Mouse (Mus musculus) midbrain, postnatal 0 days (tissue): ENCODE data around the gene Oog4. TPM values are rescaled to one million over a fixed set of nuclear protein-coding genes. Genes with fewer than 3 reads are reported as not detected.
"Not testable (repeated sequence)": the region's sequence is repeated elsewhere in the genome, so short reads cannot be mapped to it uniquely, and the experiment has no call there.

Experiments
- ATAC-seq: fragments of 200-750 bp; cut with Nextera tagmentation; 2 replicates; pipeline ENCODE4 v1.8.0; 2017; ENCODE audit warnings: moderate number of reproducible peaks, mild to moderate bottlenecking, moderate TSS enrichment, moderate library complexity; ENCODE audit not compliant: low FRiP score
- DNase-seq: peaks from one replicate; pipeline ENCODE4 v3.0.0-alpha.2; 2015; ENCODE audit warnings: low spot score
- H3K27ac ChIP-seq: fragments of 300-500 bp; sonication (generic); 2 replicates; pipeline ENCODE4 v1.5.1; 2014; ENCODE audit warnings: low read depth, mild to moderate bottlenecking, low read length, mixed read lengths
- H3K27me3 ChIP-seq: fragments of 300-500 bp; sonication (generic); 2 replicates; pipeline ENCODE4 v1.6.1; 2014; ENCODE audit warnings: low read length, control low read depth, mixed read lengths; ENCODE audit not compliant: insufficient read depth
- H3K36me3 ChIP-seq: fragments of 300-500 bp; sonication (generic); 2 replicates; pipeline ENCODE4 v1.6.1; 2014; ENCODE audit warnings: low read length, control low read depth, mixed read lengths; ENCODE audit not compliant: insufficient read depth
- H3K4me1 ChIP-seq: fragments of 300-500 bp; sonication (generic); 2 replicates; pipeline ENCODE4 v1.6.1; 2014; ENCODE audit warnings: mild to moderate bottlenecking, control low read depth, antibody characterized with exemption, low read length, mixed read lengths; ENCODE audit not compliant: insufficient read depth
- H3K4me2 ChIP-seq: fragments of 300-500 bp; sonication (generic); 2 replicates; pipeline ENCODE4 v1.6.1; 2014; ENCODE audit warnings: low read depth, mild to moderate bottlenecking, low read length, mixed read lengths; ENCODE audit not compliant: poor library complexity, severe bottlenecking
- H3K4me3 ChIP-seq: fragments of 300-500 bp; sonication (generic); 2 replicates; pipeline ENCODE4 v1.5.1; 2014; ENCODE audit warnings: low read depth, mild to moderate bottlenecking, low read length, moderate library complexity
- H3K9ac ChIP-seq: fragments of 300-500 bp; sonication (generic); replicated peaks from 2 replicates; pipeline ENCODE4 v1.6.1; 2014; ENCODE audit warnings: mild to moderate bottlenecking, low read length, moderate library complexity, mixed read lengths; ENCODE audit not compliant: poor library complexity, severe bottlenecking
- H3K9me3 ChIP-seq: fragments of 300-500 bp; sonication (generic); 2 replicates; pipeline ENCODE4 v1.6.1; 2016; ENCODE audit warnings: low read length, control low read depth
- CTCF ChIP-seq: IDR thresholded peaks from 2 replicates; pipeline ENCODE4 v1.5.1; 2016; ENCODE audit warnings: antibody characterized with exemption, mild to moderate bottlenecking
- WGBS: fragments of 180-500 bp; shearing (Covaris S2); extraction: QIAGEN DNeasy Blood & Tissue Kit; methylation state at CpG from one replicate; pipeline ENCODE4 v1.1.7; 2014; 5-methylcytosine and 5-hydroxymethylcytosine counted together
- polyA plus RNA-seq: library from polyadenylated mRNA; unstranded; fragments of >200 nt; fragmentation: Nextera tagmentation; extraction: Ambion mirVana; gene quantifications from 2 replicates; pipeline ENCODE4 v1.2.1, GENCODE M21; 2015
- total RNA-seq: library from RNA; depleted of rRNA; stranded (reverse); fragments of >200 nt; gene quantifications from 2 replicates; pipeline ENCODE4 v1.2.3, GENCODE M21; 2014; rRNA removed

The Oog4 gene
- total RNA-seq: not detected in 2 replicates
- polyA plus RNA-seq: not detected in 2 replicates

DNA sequence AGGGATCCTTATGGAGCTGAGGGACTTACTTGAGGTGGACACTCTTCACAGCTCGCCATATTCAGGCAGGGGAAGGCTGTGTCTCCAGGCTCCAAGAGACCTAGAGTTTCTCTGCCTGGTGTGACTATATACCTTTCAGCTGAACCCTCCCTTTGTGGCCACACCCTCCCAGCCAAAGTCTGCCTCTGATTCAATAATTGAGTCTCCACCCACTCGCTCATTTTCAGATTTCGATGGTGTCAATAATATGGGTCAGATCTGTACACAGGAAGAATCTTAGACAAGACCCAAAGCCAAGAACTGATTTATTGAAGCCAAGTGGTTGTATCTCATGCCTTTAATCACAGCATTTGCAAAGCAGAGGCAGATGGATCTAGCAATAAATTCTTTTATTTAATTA lies at the start of gene Oog4:
Gene Oog4 (minus strand): TSS at position 101 of the 400 bp plus-strand sequence.
- WGBS: 83% methylated on average over 3 of the region's 3 CpGs
- no peak within 1 kb of the TSS for H3K27ac ChIP-seq
- no peak for ATAC-seq

GRCm38 (mm10) chr4:143426770-143427169 lies 23.4 kb downstream of the Oog4 start:
- H3K36me3 ChIP-seq, H3K4me2 ChIP-seq, H3K9ac ChIP-seq, H3K27ac ChIP-seq, H3K27me3 ChIP-seq, DNase-seq, H3K4me3 ChIP-seq, ATAC-seq, H3K9me3 ChIP-seq, H3K4me1 ChIP-seq: not testable (repeated sequence)
- WGBS: 85% methylated on average over 5 of the region's 5 CpGs

More for the DNA sequence above, at the start of gene Oog4:
- Histone ChIP-seq H3K9me3 (no peaks in the 10 kb centered on the region), H3K27me3 (no peaks in the 10 kb centered on the region), H3K36me3 (no peaks in the 10 kb centered on the region), H3K9ac (no peak within 1 kb of the TSS), H3K4me2 (no peak within 1 kb of the TSS), H3K4me1 (no peaks in the 10 kb centered on the region), H3K4me3 (no peak within 1 kb of the TSS)
- DNase-seq: no peak
- TF ChIP-seq CTCF: no peak

- 98% methylated on average over 3 of the region's 3 CpGs for WGBS
- Histone ChIP-seq H3K9ac (no peak overlapping the region), H3K4me2 (no peak overlapping the region), H3K4me1 (no peaks in the 10 kb centered on the region), H3K9me3 (no peaks in the 10 kb centered on the region), H3K27me3 (no peaks in the 10 kb centered on the region), H3K36me3 (peaks cover 32% of the 10 kb centered on the region), H3K27ac (no peak overlapping the region), H3K4me3 (no peak overlapping the region)
- DNase-seq (no peak), ATAC-seq (no peak)
- TF ChIP-seq CTCF: no peak
Observed at GRCm38 (mm10) chr4:143414121-143414520, 36.0 kb downstream of the Oog4 start.

GRCm38 (mm10) chr4:143413621-143414020 lies 36.5 kb downstream of the Oog4 start:
- H3K27ac ChIP-seq: no peak overlapping the region
- no peaks in the 10 kb centered on the region for H3K4me1 ChIP-seq
- no peaks in the 10 kb centered on the region for H3K9me3 ChIP-seq
- DNase-seq: no peak
- no peak overlapping the region for H3K9ac ChIP-seq
- 100% methylated on average over 1 of the region's 1 CpGs for WGBS
- no peaks in the 10 kb centered on the region for H3K27me3 ChIP-seq
- H3K4me2 ChIP-seq: peak overlapping the region; percentile 53
- peaks cover 27% of the 10 kb centered on the region for H3K36me3 ChIP-seq
- no peak for TF ChIP-seq CTCF
- H3K4me3 ChIP-seq: no peak overlapping the region
- ATAC-seq: no peak

- no peak for TF ChIP-seq CTCF
- H3K4me3 ChIP-seq: peak within 1 kb of the TSS; percentile 50
- H3K36me3 ChIP-seq: peaks cover 15% of the 10 kb centered on the region
- ATAC-seq (peak; percentile 92), DNase-seq (peak; percentile 97)
- peak within 1 kb of the TSS; percentile 46; the same call in 1 of the 2 replicates for H3K9ac ChIP-seq
- H3K4me1 ChIP-seq: no peaks in the 10 kb centered on the region
- under 1% methylated on average over 50 of the region's 50 CpGs for WGBS
- H3K27ac ChIP-seq: peak within 1 kb of the TSS; percentile 82
- H3K27me3 ChIP-seq: no peaks in the 10 kb centered on the region
- H3K9me3 ChIP-seq: no peaks in the 10 kb centered on the region
- peak within 1 kb of the TSS; percentile 53 for H3K4me2 ChIP-seq
Observed at GRCm38 (mm10) chr4:143412219-143413092, 37.7 kb downstream of the Oog4 start, which contains the start of gene Pramef8. Pramef8 (plus strand) TSS chr4:143412426.
